Mouse (Mus musculus): ENCODE results near the gene Dhrs4. TPM values are rescaled to one million over a fixed set of nuclear protein-coding genes. Genes with fewer than 3 reads are reported as not detected.

Dhrs4 gene
- polyA plus RNA-seq, 1 experiment from 2014 or later = 58.3 TPM

- no peak for ATAC-seq (replicated peaks; ENCODE audit: insufficient number of reproducible peaks, low FRiP score, low TSS enrichment, low read depth)
- no peaks in the 10 kb centered on the region for H3K4me1 ChIP-seq (ENCODE audit: control insufficient read depth, insufficient read depth, low read length)
- no peak for DNase-seq (ENCODE audit: low spot score)
- H3K9me3 ChIP-seq (replicated peaks; ENCODE audit: control insufficient read depth, low read length) = no peaks in the 10 kb centered on the region
- H3K9ac ChIP-seq (replicated peaks; ENCODE audit: low read length) = no peak overlapping the region
- H3K4me2 ChIP-seq (ENCODE audit: low read depth, low read length) = no peak overlapping the region
- WGBS = 78% methylated on average over 6 of the region's 6 CpGs
- H3K27me3 ChIP-seq (ENCODE audit: control insufficient read depth, insufficient read depth, low read length) = no peaks in the 10 kb centered on the region
- H3K27ac ChIP-seq (replicated peaks; ENCODE audit: low read depth, low read length) = no peak overlapping the region
- no peak overlapping the region for H3K4me3 ChIP-seq (ENCODE audit: low read depth, low read length)
- H3K36me3 ChIP-seq (replicated peaks; ENCODE audit: control insufficient read depth, insufficient read depth, low read depth, low read length) = no peaks in the 10 kb centered on the region
Observed at GRCm38 (mm10) chr14:55469821-55470220, 8.7 kb upstream of the Dhrs4 start.

DNA sequence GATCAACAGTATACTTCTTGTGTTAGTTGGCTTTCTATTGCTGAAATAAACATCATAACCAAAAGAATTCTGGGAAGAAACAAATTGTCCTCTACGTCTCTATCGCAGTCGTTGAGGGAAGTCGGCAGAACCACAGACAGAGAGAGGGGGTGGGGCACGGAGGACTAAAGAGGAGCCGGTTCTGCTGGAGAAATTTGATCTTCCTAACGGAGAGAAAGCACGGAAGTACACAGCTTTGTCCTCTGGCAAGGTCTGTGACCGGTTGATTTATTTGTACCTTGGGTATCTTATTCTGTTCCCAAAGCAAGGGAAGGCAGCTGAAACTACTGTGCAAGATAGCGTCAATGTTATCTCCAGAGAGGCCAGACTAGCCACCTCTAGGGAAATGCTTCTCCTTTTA is 7.8 kb upstream of the Dhrs4 start:
- Histone ChIP-seq H3K4me2 (ENCODE audit: low read depth, low read length) (no peak overlapping the region), H3K27ac (replicated peaks; ENCODE audit: low read depth, low read length) (no peak overlapping the region), H3K27me3 (ENCODE audit: control insufficient read depth, insufficient read depth, low read length) (no peaks in the 10 kb centered on the region), H3K9me3 (replicated peaks; ENCODE audit: control insufficient read depth, low read length) (no peaks in the 10 kb centered on the region), H3K9ac (replicated peaks; ENCODE audit: low read length) (no peak overlapping the region), H3K36me3 (replicated peaks; ENCODE audit: control insufficient read depth, insufficient read depth, low read depth, low read length) (no peaks in the 10 kb centered on the region), H3K4me3 (ENCODE audit: low read depth, low read length) (no peak overlapping the region), H3K4me1 (ENCODE audit: control insufficient read depth, insufficient read depth, low read length) (no peaks in the 10 kb centered on the region)
- WGBS = 11% methylated on average over 10 of the region's 10 CpGs
- peak; percentile 56 for DNase-seq (ENCODE audit: low spot score)
- ATAC-seq (replicated peaks; ENCODE audit: insufficient number of reproducible peaks, low FRiP score, low TSS enrichment, low read depth) = no peak

DNA sequence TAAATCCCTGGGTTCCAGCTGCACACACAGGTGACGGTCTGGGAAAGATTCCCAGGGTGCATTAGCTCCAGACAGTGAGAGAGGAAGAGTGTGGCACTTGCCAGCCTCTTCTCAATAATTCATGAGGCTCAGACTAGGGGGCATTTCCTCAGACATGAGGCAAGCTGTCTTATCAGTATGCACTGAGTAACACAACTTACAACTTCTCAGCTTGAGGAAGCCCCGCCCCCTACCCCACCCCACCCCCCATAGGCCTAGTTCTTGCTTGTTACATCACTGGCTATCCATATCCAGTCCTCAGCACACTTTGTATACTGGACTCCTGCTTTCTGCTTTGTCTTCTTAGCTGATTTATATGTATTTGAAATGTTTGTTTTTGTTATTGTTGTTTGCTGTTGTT is 2.9 kb upstream of the Dhrs4 start:
- no peaks in the 10 kb centered on the region for H3K27me3 ChIP-seq (ENCODE audit: control insufficient read depth, insufficient read depth, low read length)

GRCm38 (mm10) chr14:55477421-55477820 is 1.1 kb upstream of the Dhrs4 start:
- Histone ChIP-seq H3K9me3 (replicated peaks; ENCODE audit: control insufficient read depth, low read length) (no peaks in the 10 kb centered on the region), H3K27me3 (ENCODE audit: control insufficient read depth, insufficient read depth, low read length) (no peaks in the 10 kb centered on the region), H3K27ac (replicated peaks; ENCODE audit: low read depth, low read length) (no peak overlapping the region), H3K9ac (replicated peaks; ENCODE audit: low read length) (no peak overlapping the region), H3K36me3 (replicated peaks; ENCODE audit: control insufficient read depth, insufficient read depth, low read depth, low read length) (no peaks in the 10 kb centered on the region), H3K4me3 (ENCODE audit: low read depth, low read length) (no peak overlapping the region), H3K4me1 (ENCODE audit: control insufficient read depth, insufficient read depth, low read length) (no peaks in the 10 kb centered on the region), H3K4me2 (ENCODE audit: low read depth, low read length) (no peak overlapping the region)
- 97% methylated on average over 1 of the region's 1 CpGs for WGBS
- DNase-seq (ENCODE audit: low spot score) (no peak), ATAC-seq (replicated peaks; ENCODE audit: insufficient number of reproducible peaks, low FRiP score, low TSS enrichment, low read depth) (no peak)

More for the DNA sequence above, 2.9 kb upstream of the Dhrs4 start:
- Histone ChIP-seq H3K36me3 (replicated peaks; ENCODE audit: control insufficient read depth, insufficient read depth, low read depth, low read length) (no peaks in the 10 kb centered on the region), H3K9ac (replicated peaks; ENCODE audit: low read length) (no peak overlapping the region), H3K9me3 (replicated peaks; ENCODE audit: control insufficient read depth, low read length) (no peaks in the 10 kb centered on the region), H3K4me2 (ENCODE audit: low read depth, low read length) (no peak overlapping the region), H3K4me1 (ENCODE audit: control insufficient read depth, insufficient read depth, low read length) (no peaks in the 10 kb centered on the region), H3K27ac (replicated peaks; ENCODE audit: low read depth, low read length) (no peak overlapping the region), H3K4me3 (ENCODE audit: low read depth, low read length) (no peak overlapping the region)
- 67% methylated on average over 2 of the region's 2 CpGs for WGBS
- ATAC-seq (replicated peaks; ENCODE audit: insufficient number of reproducible peaks, low FRiP score, low TSS enrichment, low read depth) = no peak
- DNase-seq (ENCODE audit: low spot score) = no peak

GRCm38 (mm10) chr14:55477829-55478228 is 729 bp upstream of the Dhrs4 start:
- Histone ChIP-seq H3K27me3 (ENCODE audit: control insufficient read depth, insufficient read depth, low read length) (no peaks in the 10 kb centered on the region), H3K36me3 (replicated peaks; ENCODE audit: control insufficient read depth, insufficient read depth, low read depth, low read length) (no peaks in the 10 kb centered on the region), H3K9ac (replicated peaks; ENCODE audit: low read length) (no peak overlapping the region), H3K4me3 (ENCODE audit: low read depth, low read length) (no peak overlapping the region), H3K4me2 (ENCODE audit: low read depth, low read length) (no peak overlapping the region), H3K4me1 (ENCODE audit: control insufficient read depth, insufficient read depth, low read length) (no peaks in the 10 kb centered on the region), H3K9me3 (replicated peaks; ENCODE audit: control insufficient read depth, low read length) (no peaks in the 10 kb centered on the region), H3K27ac (replicated peaks; ENCODE audit: low read depth, low read length) (no peak overlapping the region)
- no peak for DNase-seq (ENCODE audit: low spot score)
- ATAC-seq (replicated peaks; ENCODE audit: insufficient number of reproducible peaks, low FRiP score, low TSS enrichment, low read depth) = no peak
- WGBS = 90% methylated on average over 5 of the region's 5 CpGs

DNA sequence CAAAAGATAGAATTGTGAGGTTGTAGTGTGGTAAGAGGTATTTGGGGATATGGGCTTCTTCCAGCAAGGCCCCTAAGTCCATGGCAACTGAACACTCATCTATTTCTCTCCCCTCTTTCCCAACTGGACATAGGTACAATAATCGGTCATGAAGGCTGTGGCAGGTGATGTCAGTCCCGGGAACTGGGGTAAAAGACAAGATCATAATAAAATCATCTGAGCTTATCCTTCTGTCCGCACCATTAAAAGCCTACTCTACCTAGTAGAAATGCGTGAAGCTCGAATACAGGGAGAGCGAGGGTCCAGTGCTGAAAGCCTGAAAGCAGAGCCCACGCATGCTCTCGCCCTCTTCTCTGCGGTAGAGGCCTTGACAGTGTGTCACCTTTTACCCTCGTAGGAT is 1.1 kb downstream of the Dhrs4 start:
- no peak overlapping the region for H3K4me2 ChIP-seq (ENCODE audit: low read depth, low read length)
- no peak overlapping the region for H3K9ac ChIP-seq (replicated peaks; ENCODE audit: low read length)
- no peaks in the 10 kb centered on the region for H3K27me3 ChIP-seq (ENCODE audit: control insufficient read depth, insufficient read depth, low read length)
- no peaks in the 10 kb centered on the region for H3K9me3 ChIP-seq (replicated peaks; ENCODE audit: control insufficient read depth, low read length)
- H3K36me3 ChIP-seq (replicated peaks; ENCODE audit: control insufficient read depth, insufficient read depth, low read depth, low read length) = no peaks in the 10 kb centered on the region
- no peak overlapping the region for H3K4me3 ChIP-seq (ENCODE audit: low read depth, low read length)
- no peaks in the 10 kb centered on the region for H3K4me1 ChIP-seq (ENCODE audit: control insufficient read depth, insufficient read depth, low read length)
- no peak for ATAC-seq (replicated peaks; ENCODE audit: insufficient number of reproducible peaks, low FRiP score, low TSS enrichment, low read depth)
- H3K27ac ChIP-seq (replicated peaks; ENCODE audit: low read depth, low read length) = no peak overlapping the region
- no peak for DNase-seq (ENCODE audit: low spot score)
- 90% methylated on average over 10 of the region's 10 CpGs for WGBS

- Histone ChIP-seq H3K27ac (replicated peaks; ENCODE audit: low read depth, low read length) (no peak overlapping the region), H3K4me1 (ENCODE audit: control insufficient read depth, insufficient read depth, low read length) (no peaks in the 10 kb centered on the region), H3K9me3 (replicated peaks; ENCODE audit: control insufficient read depth, low read length) (no peaks in the 10 kb centered on the region), H3K36me3 (replicated peaks; ENCODE audit: control insufficient read depth, insufficient read depth, low read depth, low read length) (no peaks in the 10 kb centered on the region), H3K27me3 (ENCODE audit: control insufficient read depth, insufficient read depth, low read length) (no peaks in the 10 kb centered on the region), H3K4me2 (ENCODE audit: low read depth, low read length) (no peak overlapping the region), H3K4me3 (ENCODE audit: low read depth, low read length) (no peak overlapping the region), H3K9ac (replicated peaks; ENCODE audit: low read length) (no peak overlapping the region)
- ATAC-seq (replicated peaks; ENCODE audit: insufficient number of reproducible peaks, low FRiP score, low TSS enrichment, low read depth) (no peak), DNase-seq (ENCODE audit: low spot score) (no peak)
- 77% methylated on average over 5 of the region's 5 CpGs for WGBS
Observed at GRCm38 (mm10) chr14:55484430-55485085, 6.0 kb downstream of the Dhrs4 start.

DNA sequence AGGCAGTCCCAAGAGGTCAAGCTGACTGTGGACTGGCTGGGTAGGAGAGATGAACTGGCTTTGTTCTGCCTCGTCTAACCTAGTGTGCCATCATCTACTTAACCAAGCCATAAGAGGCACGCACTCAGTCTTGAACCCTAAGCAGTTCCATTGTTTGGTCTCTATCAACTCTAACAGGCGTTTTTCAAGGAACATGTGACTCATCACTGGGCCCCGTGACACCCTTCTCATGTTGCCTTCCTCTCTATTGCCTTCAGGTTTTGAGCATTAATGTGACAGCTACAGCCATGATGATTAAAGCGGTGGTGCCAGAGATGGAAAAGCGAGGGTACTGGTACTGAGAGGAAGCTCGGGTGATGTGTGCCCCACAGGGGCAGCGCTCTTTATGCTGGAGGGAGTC is 8.3 kb downstream of the Dhrs4 start:
- Histone ChIP-seq H3K9me3 (replicated peaks; ENCODE audit: control insufficient read depth, low read length) (no peaks in the 10 kb centered on the region), H3K27ac (replicated peaks; ENCODE audit: low read depth, low read length) (no peak overlapping the region), H3K9ac (replicated peaks; ENCODE audit: low read length) (no peak overlapping the region), H3K4me3 (ENCODE audit: low read depth, low read length) (no peak overlapping the region), H3K36me3 (replicated peaks; ENCODE audit: control insufficient read depth, insufficient read depth, low read depth, low read length) (no peaks in the 10 kb centered on the region), H3K4me1 (ENCODE audit: control insufficient read depth, insufficient read depth, low read length) (no peaks in the 10 kb centered on the region), H3K27me3 (ENCODE audit: control insufficient read depth, insufficient read depth, low read length) (no peaks in the 10 kb centered on the region), H3K4me2 (ENCODE audit: low read depth, low read length) (no peak overlapping the region)
- WGBS = 82% methylated on average over 8 of the region's 8 CpGs
- DNase-seq (ENCODE audit: low spot score) = no peak
- no peak for ATAC-seq (replicated peaks; ENCODE audit: insufficient number of reproducible peaks, low FRiP score, low TSS enrichment, low read depth)
